Mouse (Mus musculus): ENCODE data around the gene Maea. TPM values are rescaled to one million over a fixed set of nuclear protein-coding genes. Genes with fewer than 3 reads are reported as not detected.

Maea gene
- total RNA-seq (2012; rRNA removed), result 79.2 and 90.2 TPM in 2 replicates

- peak; percentile 91 for DNase-seq (ENCODE audit: low read depth, low spot score)
- Histone ChIP-seq H3K9me3 (ENCODE audit: control insufficient read depth, insufficient read depth, low read depth, low read length) (peaks cover 10% of the 10 kb centered on the region), H3K4me1 (ENCODE audit: control insufficient read depth in 2 of 2, insufficient read depth in 2 of 2, low read length in 2 of 2, poor library complexity in 1 of 2) (peaks cover 5 to 7% of the 10 kb centered on the region in 2 experiments; a peak in 2 of 4 replicates), H3K36me3 (ENCODE audit: control insufficient read depth, insufficient read depth, low read length, poor library complexity, severe bottlenecking) (no peaks in the 10 kb centered on the region), H3K27ac (ENCODE audit: insufficient read depth, low read depth, low read length, poor library complexity, severe bottlenecking) (peak within 1 kb of the TSS; percentile 64), H3K4me3 (ENCODE audit: insufficient read depth in 1 of 2, low read depth in 1 of 2, low read length in 2 of 2, poor library complexity in 1 of 2, severe bottlenecking in 1 of 2) (peak within 1 kb of the TSS; percentile 89 to 92), H3K9ac (ENCODE audit: insufficient read depth, low read depth, low read length, poor library complexity, severe bottlenecking) (peak within 1 kb of the TSS; percentile 90)
- TF ChIP-seq ZNF384 (IDR thresholded peaks at IDR 0.05; ENCODE audit: low read depth, low read length) (no peak), HCFC1 (IDR thresholded peaks at IDR 0.05; ENCODE audit: borderline replicate concordance, insufficient read depth, low read length) (peak; percentile 12; the same call in 1 of the 2 replicates), ZC3H11A (IDR thresholded peaks at IDR 0.05; ENCODE audit: borderline replicate concordance, low read depth, low read length) (no peak), MAFK (IDR thresholded peaks at IDR 0.05; ENCODE audit: insufficient read depth, low read depth, low read length) (no peak), CHD2 (IDR thresholded peaks at IDR 0.05; ENCODE audit: low read depth, low read length) (peak; percentile 84)
- in situ Hi-C loops (cut with MboI; ENCODE audit: low sequenced_read_pairs in 2 of 2, unreplicated experiment in 2 of 2), result no loop called here
Measured at GRCm38 (mm10) chr5:33335273-33335976, at the start of gene Maea. TSS of gene Maea (plus strand) at chr5:33335509.

GRCm38 (mm10) chr5:33293796-33294430 is 41.4 kb upstream of the Maea start:
- DNase-seq (ENCODE audit: low read depth, low spot score), result no peak
- no peaks in the 10 kb centered on the region for H3K9me3 ChIP-seq (ENCODE audit: control insufficient read depth, insufficient read depth, low read depth, low read length)
- no peaks in the 10 kb centered on the region for H3K36me3 ChIP-seq (ENCODE audit: control insufficient read depth, insufficient read depth, low read length, poor library complexity, severe bottlenecking)
- no peak overlapping the region for H3K4me3 ChIP-seq (ENCODE audit: insufficient read depth in 1 of 2, low read depth in 1 of 2, low read length in 2 of 2, poor library complexity in 1 of 2, severe bottlenecking in 1 of 2)
- in situ Hi-C loops (cut with MboI; ENCODE audit: low sequenced_read_pairs in 2 of 2, unreplicated experiment in 2 of 2), result no loop called here
- TF ChIP-seq ZNF384 (IDR thresholded peaks at IDR 0.05; ENCODE audit: low read depth, low read length), result no peak
- no peak for TF ChIP-seq MAFK (IDR thresholded peaks at IDR 0.05; ENCODE audit: insufficient read depth, low read depth, low read length)
- no peak for TF ChIP-seq ZC3H11A (IDR thresholded peaks at IDR 0.05; ENCODE audit: borderline replicate concordance, low read depth, low read length)
- no peak for TF ChIP-seq CHD2 (IDR thresholded peaks at IDR 0.05; ENCODE audit: low read depth, low read length)
- no peak for TF ChIP-seq HCFC1 (IDR thresholded peaks at IDR 0.05; ENCODE audit: borderline replicate concordance, insufficient read depth, low read length)
- H3K9ac ChIP-seq (ENCODE audit: insufficient read depth, low read depth, low read length, poor library complexity, severe bottlenecking), result no peak overlapping the region
- no peaks in the 10 kb centered on the region for H3K4me1 ChIP-seq (ENCODE audit: control insufficient read depth in 2 of 2, insufficient read depth in 2 of 2, low read length in 2 of 2, poor library complexity in 1 of 2)
- no peak overlapping the region for H3K27ac ChIP-seq (ENCODE audit: insufficient read depth, low read depth, low read length, poor library complexity, severe bottlenecking)

- TF ChIP-seq MAFK (IDR thresholded peaks at IDR 0.05; ENCODE audit: insufficient read depth, low read depth, low read length) (no peak), CHD2 (IDR thresholded peaks at IDR 0.05; ENCODE audit: low read depth, low read length) (no peak), HCFC1 (IDR thresholded peaks at IDR 0.05; ENCODE audit: borderline replicate concordance, insufficient read depth, low read length) (no peak), ZNF384 (IDR thresholded peaks at IDR 0.05; ENCODE audit: low read depth, low read length) (no peak), ZC3H11A (IDR thresholded peaks at IDR 0.05; ENCODE audit: borderline replicate concordance, low read depth, low read length) (no peak; the same call in 1 of the 2 replicates)
- Histone ChIP-seq H3K9me3 (ENCODE audit: control insufficient read depth, insufficient read depth, low read depth, low read length) (no peaks in the 10 kb centered on the region), H3K36me3 (ENCODE audit: control insufficient read depth, insufficient read depth, low read length, poor library complexity, severe bottlenecking) (no peaks in the 10 kb centered on the region), H3K27ac (ENCODE audit: insufficient read depth, low read depth, low read length, poor library complexity, severe bottlenecking) (no peak overlapping the region), H3K9ac (ENCODE audit: insufficient read depth, low read depth, low read length, poor library complexity, severe bottlenecking) (no peak overlapping the region), H3K4me3 (ENCODE audit: insufficient read depth in 1 of 2, low read depth in 1 of 2, low read length in 2 of 2, poor library complexity in 1 of 2, severe bottlenecking in 1 of 2) (no peak overlapping the region), H3K4me1 (ENCODE audit: control insufficient read depth in 2 of 2, insufficient read depth in 2 of 2, low read length in 2 of 2, poor library complexity in 1 of 2) (no peaks in the 10 kb centered on the region)
- DNase-seq (ENCODE audit: low read depth, low spot score), result no peak
- in situ Hi-C loops (cut with MboI; ENCODE audit: low sequenced_read_pairs in 2 of 2, unreplicated experiment in 2 of 2), result no loop called here
Measured at GRCm38 (mm10) chr5:33297164-33297563, 38.1 kb upstream of the Maea start.

GRCm38 (mm10) chr5:33301801-33302200 is 33.5 kb upstream of the Maea start:
- H3K4me3 ChIP-seq (ENCODE audit: insufficient read depth in 1 of 2, low read depth in 1 of 2, low read length in 2 of 2, poor library complexity in 1 of 2, severe bottlenecking in 1 of 2), result no peak overlapping the region
- H3K4me1 ChIP-seq (ENCODE audit: control insufficient read depth in 2 of 2, insufficient read depth in 2 of 2, low read length in 2 of 2, poor library complexity in 1 of 2), result no peaks in the 10 kb centered on the region
- DNase-seq (ENCODE audit: low read depth, low spot score), result no peak
- TF ChIP-seq HCFC1 (IDR thresholded peaks at IDR 0.05; ENCODE audit: borderline replicate concordance, insufficient read depth, low read length) (no peak), MAFK (IDR thresholded peaks at IDR 0.05; ENCODE audit: insufficient read depth, low read depth, low read length) (no peak), CHD2 (IDR thresholded peaks at IDR 0.05; ENCODE audit: low read depth, low read length) (no peak), ZNF384 (IDR thresholded peaks at IDR 0.05; ENCODE audit: low read depth, low read length) (no peak), ZC3H11A (IDR thresholded peaks at IDR 0.05; ENCODE audit: borderline replicate concordance, low read depth, low read length) (no peak)
- H3K36me3 ChIP-seq (ENCODE audit: control insufficient read depth, insufficient read depth, low read length, poor library complexity, severe bottlenecking), result no peaks in the 10 kb centered on the region
- in situ Hi-C loops (cut with MboI; ENCODE audit: low sequenced_read_pairs in 2 of 2, unreplicated experiment in 2 of 2), result no loop called here
- no peak overlapping the region for H3K27ac ChIP-seq (ENCODE audit: insufficient read depth, low read depth, low read length, poor library complexity, severe bottlenecking)
- no peaks in the 10 kb centered on the region for H3K9me3 ChIP-seq (ENCODE audit: control insufficient read depth, insufficient read depth, low read depth, low read length)
- H3K9ac ChIP-seq (ENCODE audit: insufficient read depth, low read depth, low read length, poor library complexity, severe bottlenecking), result no peak overlapping the region

Data from ES-E14 (cell line).